Mouse (Mus musculus) liver, embryonic 14.5 days (tissue): Measurements from ENCODE around the gene Spen. TPM values are rescaled to one million over a fixed set of nuclear protein-coding genes. Genes with fewer than 3 reads are reported as not detected.

ENCODE experiments used
- ATAC-seq: fragments of 200-750 bp; cut with Nextera tagmentation; 2 replicates; pipeline ENCODE4 v1.8.0; 2017; ENCODE audit warnings: moderate number of reproducible peaks, mild to moderate bottlenecking, moderate library complexity; ENCODE audit not compliant: insufficient read depth
- DNase-seq, 3 experiments: peaks; one replicate each; pipeline ENCODE4 v3.0.0-alpha.2; 2012 to 2013; ENCODE audit warnings: low read depth in 3 of 3, low spot score in 3 of 3
- H3K27ac ChIP-seq: fragments of 300-500 bp; sonication (generic); 2 replicates; pipeline ENCODE4 v1.5.1; 2014; ENCODE audit warnings: moderate library complexity, mild to moderate bottlenecking, control low read depth, inconsistent platforms
- H3K27me3 ChIP-seq: fragments of 300-500 bp; sonication (generic); 2 replicates; pipeline ENCODE4 v1.6.1; 2014; ENCODE audit warnings: mild to moderate bottlenecking, low read length, moderate library complexity; ENCODE audit not compliant: control insufficient read depth, insufficient read depth
- H3K36me3 ChIP-seq: fragments of 300-500 bp; sonication (generic); replicated peaks from 2 replicates; pipeline ENCODE4 v1.6.1; 2014; ENCODE audit warnings: low read depth; ENCODE audit not compliant: control insufficient read depth, insufficient read depth
- H3K4me1 ChIP-seq, 2 experiments: fragments of 200-500 bp in 1 of 2; fragments of 300-500 bp in 1 of 2; sonication (generic) in 1 of 2; replicated peaks; 2 replicates each; pipeline ENCODE4 v1.6.1; 2012 to 2014; ENCODE audit warnings: antibody characterized with exemption in 1 of 2, inconsistent platforms in 1 of 2, low read length in 1 of 2; ENCODE audit not compliant: control insufficient read depth in 2 of 2, insufficient read depth in 2 of 2
- H3K4me2 ChIP-seq: fragments of 300-500 bp; sonication (generic); 2 replicates; pipeline ENCODE4 v1.6.1; 2014; ENCODE audit warnings: low read depth, mild to moderate bottlenecking, control low read depth, moderate library complexity
- H3K4me3 ChIP-seq, 2 experiments: fragments of 200-500 bp in 1 of 2; fragments of 300-500 bp in 1 of 2; sonication (generic) in 1 of 2; 2 replicates each; pipeline ENCODE4 v1.5.1; 2012 to 2014; ENCODE audit warnings: low read depth in 2 of 2, low read length in 2 of 2, mild to moderate bottlenecking in 2 of 2, control low read depth in 1 of 2, inconsistent platforms in 1 of 2, moderate library complexity in 1 of 2; ENCODE audit not compliant: insufficient read depth in 1 of 2
- H3K9ac ChIP-seq: fragments of 300-500 bp; sonication (generic); replicated peaks from 2 replicates; pipeline ENCODE4 v1.6.1; 2014; ENCODE audit warnings: mild to moderate bottlenecking, control low read depth, moderate library complexity
- H3K9me3 ChIP-seq: fragments of 300-500 bp; sonication (generic); 2 replicates; pipeline ENCODE4 v1.6.1; 2016; ENCODE audit warnings: low read length, mixed read lengths; ENCODE audit not compliant: control insufficient read depth
- CTCF ChIP-seq: IDR thresholded peaks from 2 replicates; pipeline ENCODE4 v1.5.1; 2016; ENCODE audit warnings: antibody characterized with exemption, low read depth, control low read depth
- EP300 ChIP-seq: IDR thresholded peaks from 2 replicates; pipeline ENCODE4 v1.6.1; 2016; ENCODE audit warnings: antibody characterized with exemption, low read depth
- WGBS: fragments of 180-500 bp; shearing (Covaris S2); extraction: QIAGEN DNeasy Blood & Tissue Kit; methylation state at CpG from one replicate; pipeline ENCODE4 v1.1.7; 2014; ENCODE audit not compliant: insufficient replicate concordance; 5-methylcytosine and 5-hydroxymethylcytosine counted together
- polyA plus RNA-seq, 2 experiments: library from polyadenylated mRNA; depleted of rRNA in 1 of 2; stranded (reverse) in 1 of 2; unstranded in 1 of 2; fragments of >200 nt; fragmentation: Nextera tagmentation in 1 of 2; extraction: Ambion mirVana in 1 of 2; gene quantifications; 2 replicates each; pipeline versions ENCODE4 v1.2.1 to v1.2.3; 2012 to 2014

Spen gene
- polyA plus RNA-seq, 2 experiments, result 3.4 to 4.0 TPM

GRCm38 (mm10) chr4:141420192-141420829 is 118.1 kb downstream of the Spen start, which contains the start of gene Hspb7:
Gene Hspb7, plus strand, starts transcription at chr4:141420779.
- TF ChIP-seq EP300 (no peak), CTCF (no peak)
- H3K36me3 ChIP-seq, result no peaks in the 10 kb centered on the region
- no peaks in the 10 kb centered on the region for H3K4me1 ChIP-seq
- no peaks in the 10 kb centered on the region for H3K9me3 ChIP-seq
- DNase-seq, result no peak
- H3K27ac ChIP-seq, result no peak within 1 kb of the TSS
- no peak within 1 kb of the TSS for H3K4me2 ChIP-seq
- no peak for ATAC-seq
- WGBS, result 39% methylated on average over 9 of the region's 9 CpGs
- no peaks in the 10 kb centered on the region; the same call in 1 of the 2 replicates for H3K27me3 ChIP-seq
- no peak within 1 kb of the TSS for H3K9ac ChIP-seq
- H3K4me3 ChIP-seq, result no peak within 1 kb of the TSS

DNA sequence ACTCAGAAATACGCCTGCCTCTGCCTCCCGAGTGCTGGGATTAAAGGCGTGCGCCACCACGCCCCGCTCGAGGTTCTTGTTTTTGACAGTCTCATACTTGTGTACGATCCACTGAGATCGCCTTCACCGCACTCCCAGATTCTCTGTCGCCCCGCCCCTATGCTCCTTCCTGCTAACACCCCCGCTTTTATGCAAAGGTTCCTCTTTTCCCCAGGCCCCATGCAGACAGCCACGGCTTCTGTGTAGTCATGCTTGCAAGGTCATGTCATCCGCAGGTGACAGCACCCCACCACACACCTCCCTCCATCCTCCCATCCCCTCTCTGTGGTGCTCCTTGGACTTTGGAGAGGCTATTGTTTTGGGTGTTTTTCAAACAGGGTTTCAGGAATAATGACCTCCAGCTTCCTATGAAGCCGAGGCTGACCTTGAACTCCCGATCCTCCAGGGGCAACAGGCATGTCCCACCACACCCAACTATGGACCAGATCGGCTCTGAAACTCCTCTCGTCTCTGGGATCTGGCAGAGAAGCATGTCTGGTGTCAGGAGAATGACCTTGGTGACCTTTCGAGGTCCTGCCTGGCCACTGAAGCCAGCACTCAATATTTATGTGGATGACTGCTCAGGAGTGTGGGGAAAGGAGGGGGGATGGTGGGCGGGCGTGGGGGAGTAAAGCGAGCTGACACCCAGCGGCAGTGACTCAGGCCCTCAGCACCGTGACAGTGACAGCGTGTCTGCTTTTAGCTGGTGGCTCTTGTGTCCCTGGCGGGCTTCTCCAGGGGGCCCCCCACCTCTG is 118.8 kb downstream of the Spen start:
- H3K27me3 ChIP-seq, result no peaks in the 10 kb centered on the region
- H3K4me2 ChIP-seq, result no peak overlapping the region
- no peak overlapping the region for H3K27ac ChIP-seq
- H3K4me3 ChIP-seq, result no peak overlapping the region
- 12% methylated on average over 27 of the region's 27 CpGs for WGBS
- H3K36me3 ChIP-seq, result no peaks in the 10 kb centered on the region
- ATAC-seq, result no peak
- H3K9me3 ChIP-seq, result no peaks in the 10 kb centered on the region
- H3K9ac ChIP-seq, result no peak overlapping the region
- TF ChIP-seq EP300 (no peak), CTCF (no peak)
- peak in 1 of 3 experiments; percentile 24 for DNase-seq
- H3K4me1 ChIP-seq, result no peaks in the 10 kb centered on the region

Other genes with a start within 250 kb of the Spen start
- 1.6 TPM in 2 replicates for gene Epha2, start 237.4 kb downstream of the Spen start, polyA plus RNA-seq (2012; rRNA removed)
- 0.29 and 0.45 TPM in 2 replicates for gene Epha2, start 237.4 kb downstream of the Spen start, polyA plus RNA-seq (2014; fragmentation: Nextera tagmentation; extraction: Ambion mirVana)
- 0.03 and 0.09 TPM in 2 replicates for gene Fam131c, start 170.4 kb downstream of the Spen start, polyA plus RNA-seq (2012; rRNA removed)
- 0.09 TPM in 1 of 2 replicates, not detected in the other for gene Fam131c, start 170.4 kb downstream of the Spen start, polyA plus RNA-seq (2014; fragmentation: Nextera tagmentation; extraction: Ambion mirVana)
- not detected in 2 replicates for gene Clcnka, start 139.9 kb downstream of the Spen start, polyA plus RNA-seq (2012; rRNA removed)
- gene Clcnka, start 139.9 kb downstream of the Spen start, polyA plus RNA-seq (2014; fragmentation: Nextera tagmentation; extraction: Ambion mirVana), result not detected in 2 replicates
- gene Clcnkb, start 122.6 kb downstream of the Spen start, polyA plus RNA-seq (2012; rRNA removed), result not detected in 2 replicates
- gene Clcnkb, start 122.6 kb downstream of the Spen start, polyA plus RNA-seq (2014; fragmentation: Nextera tagmentation; extraction: Ambion mirVana), result not detected in 2 replicates
- gene Hspb7, start 117.8 kb downstream of the Spen start, polyA plus RNA-seq (2012; rRNA removed), result 0.06 and 0.11 TPM in 2 replicates
- gene Hspb7, start 117.8 kb downstream of the Spen start, polyA plus RNA-seq (2014; fragmentation: Nextera tagmentation; extraction: Ambion mirVana), result not detected in 2 replicates
- not detected in 2 replicates for gene Srarp, start 102.5 kb downstream of the Spen start, polyA plus RNA-seq (2012; rRNA removed)
- not detected in 2 replicates for gene Srarp, start 102.5 kb downstream of the Spen start, polyA plus RNA-seq (2014; fragmentation: Nextera tagmentation; extraction: Ambion mirVana)
- gene Zbtb17, start 93.9 kb downstream of the Spen start, polyA plus RNA-seq (2012; rRNA removed), result 8.7 and 9.1 TPM in 2 replicates
- gene Zbtb17, start 93.9 kb downstream of the Spen start, polyA plus RNA-seq (2014; fragmentation: Nextera tagmentation; extraction: Ambion mirVana), result 5.1 and 7.1 TPM in 2 replicates
- 1.1 and 2.0 TPM in 2 replicates for gene Fblim1, start 67.5 kb upstream of the Spen start, polyA plus RNA-seq (2012; rRNA removed)
- gene Fblim1, start 67.5 kb upstream of the Spen start, polyA plus RNA-seq (2014; fragmentation: Nextera tagmentation; extraction: Ambion mirVana), result 0.77 and 0.95 TPM in 2 replicates
- 2.1 and 2.6 TPM in 2 replicates for gene Tmem82, start 80.0 kb upstream of the Spen start, polyA plus RNA-seq (2012; rRNA removed)
- 2.2 and 2.7 TPM in 2 replicates for gene Tmem82, start 80.0 kb upstream of the Spen start, polyA plus RNA-seq (2014; fragmentation: Nextera tagmentation; extraction: Ambion mirVana)
- gene Slc25a34, start 85.2 kb upstream of the Spen start, polyA plus RNA-seq (2012; rRNA removed), result 0.03 TPM in 2 replicates
- gene Slc25a34, start 85.2 kb upstream of the Spen start, polyA plus RNA-seq (2014; fragmentation: Nextera tagmentation; extraction: Ambion mirVana), result not detected in 2 replicates
- gene Plekhm2, start 126.3 kb upstream of the Spen start, polyA plus RNA-seq (2012; rRNA removed), result 4.2 and 4.5 TPM in 2 replicates
- 0.33 and 0.49 TPM in 2 replicates for gene Plekhm2, start 126.3 kb upstream of the Spen start, polyA plus RNA-seq (2014; fragmentation: Nextera tagmentation; extraction: Ambion mirVana)
- gene Rsc1a1, start 147.0 kb upstream of the Spen start, polyA plus RNA-seq (2012; rRNA removed), result 3.9 and 5.7 TPM in 2 replicates
- 0.97 and 2.1 TPM in 2 replicates for gene Rsc1a1, start 147.0 kb upstream of the Spen start, polyA plus RNA-seq (2014; fragmentation: Nextera tagmentation; extraction: Ambion mirVana)
- 6.7 and 9.5 TPM in 2 replicates for gene Ddi2, start 184.8 kb upstream of the Spen start, polyA plus RNA-seq (2012; rRNA removed)
- gene Ddi2, start 184.8 kb upstream of the Spen start, polyA plus RNA-seq (2014; fragmentation: Nextera tagmentation; extraction: Ambion mirVana), result 9.2 and 11.4 TPM in 2 replicates
- 11.2 and 14.4 TPM in 2 replicates for gene Agmat, start 208.1 kb upstream of the Spen start, polyA plus RNA-seq (2012; rRNA removed)
- gene Agmat, start 208.1 kb upstream of the Spen start, polyA plus RNA-seq (2014; fragmentation: Nextera tagmentation; extraction: Ambion mirVana), result 18.1 and 18.7 TPM in 2 replicates